Mouse (Mus musculus) ES-Bruce4 (cell line): ENCODE results near the gene Btla. TPM values are rescaled to one million over a fixed set of nuclear protein-coding genes. Genes with fewer than 3 reads are reported as not detected.
A peak's percentile ranks its signal among the peaks of the same experiment; 100 is the strongest.

ENCODE experiments used
- H3K27ac ChIP-seq: 2 replicates; pipeline ENCODE4 v1.5.1; 2012; ENCODE audit warnings: low read length, inconsistent platforms; ENCODE audit not compliant: insufficient read depth
- H3K27me3 ChIP-seq: 2 replicates; pipeline ENCODE4 v1.6.1; 2012; ENCODE audit warnings: mild to moderate bottlenecking, low read length, inconsistent platforms; ENCODE audit not compliant: control insufficient read depth, poor library complexity, insufficient read depth, severe bottlenecking
- H3K36me3 ChIP-seq: 2 replicates; pipeline ENCODE4 v1.6.1; 2012; ENCODE audit warnings: inconsistent platforms, mild to moderate bottlenecking, low read length, moderate library complexity; ENCODE audit not compliant: control insufficient read depth, poor library complexity, insufficient read depth, severe bottlenecking
- H3K4me1 ChIP-seq: one replicate; pipeline ENCODE4 v1.8.1; 2011; ENCODE audit warnings: low read length; ENCODE audit not compliant: control insufficient read depth, insufficient read depth
- H3K4me3 ChIP-seq: 2 replicates; pipeline ENCODE4 v1.5.1; 2011; ENCODE audit warnings: low read depth, mild to moderate bottlenecking, low read length
- H3K9ac ChIP-seq: 2 replicates; pipeline ENCODE4 v1.6.1; 2012; ENCODE audit warnings: low read depth, mild to moderate bottlenecking, inconsistent platforms; ENCODE audit not compliant: poor library complexity, severe bottlenecking
- H3K9me3 ChIP-seq: replicated peaks from 2 replicates; pipeline ENCODE4 v1.6.1; 2012; ENCODE audit warnings: mild to moderate bottlenecking, low read length, inconsistent platforms; ENCODE audit not compliant: control insufficient read depth, poor library complexity, insufficient read depth, severe bottlenecking
- CTCF ChIP-seq: IDR thresholded peaks from one replicate; pipeline ENCODE4 v1.8.1; 2011; ENCODE audit warnings: low read depth, low read length
- EP300 ChIP-seq: IDR thresholded peaks from 2 replicates; pipeline ENCODE4 v1.6.1; 2011; ENCODE audit warnings: low read depth, low read length; ENCODE audit not compliant: insufficient read depth
- POLR2A ChIP-seq: IDR thresholded peaks from one replicate; pipeline ENCODE4 v1.8.1; 2011; ENCODE audit warnings: low read length; ENCODE audit not compliant: insufficient read depth
- polyA plus RNA-seq: library from polyadenylated mRNA; stranded (reverse); fragments of >200 nt; gene quantifications from 2 replicates; pipeline ENCODE4 v1.2.4, GENCODE M21; 2011; ENCODE audit warnings: low read depth; ENCODE audit not compliant: missing spikeins, insufficient read depth, insufficient read length

The Btla gene
- not detected in 2 replicates for polyA plus RNA-seq

DNA sequence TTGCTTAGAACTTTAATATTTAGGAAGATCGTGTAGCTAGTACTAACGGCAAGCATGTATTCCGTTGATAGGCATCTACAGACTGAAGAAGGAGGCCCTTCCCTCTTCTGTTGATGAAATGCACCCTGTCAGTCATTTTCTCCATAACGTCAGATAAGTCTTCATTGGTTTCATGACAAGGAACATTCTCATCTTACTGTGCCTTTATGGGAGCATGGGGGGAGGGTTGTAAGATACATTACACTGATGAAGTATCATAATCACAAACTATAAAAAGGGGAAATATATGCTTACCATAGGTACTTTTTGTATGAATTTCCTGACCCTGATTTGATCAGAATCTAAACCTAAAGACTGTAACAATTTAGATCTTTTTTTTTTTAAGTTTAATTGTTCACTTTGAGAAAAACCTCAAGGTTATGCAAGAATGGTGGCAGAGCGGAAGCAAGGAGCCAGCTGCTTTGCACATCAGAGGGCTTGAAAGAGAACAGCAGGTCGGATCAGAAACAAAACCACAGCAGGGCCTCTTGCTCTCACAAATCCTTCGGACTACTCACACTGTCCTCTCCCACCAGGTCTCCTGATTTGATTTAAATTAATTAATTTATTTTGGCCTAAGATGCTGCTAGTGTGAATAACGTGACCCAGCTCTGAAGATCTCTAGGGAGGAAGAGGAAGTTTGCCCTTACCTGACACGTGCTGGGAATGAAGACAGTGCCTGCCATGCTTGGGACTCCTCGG, at the start of gene Btla:
Btla (plus strand) TSS at position 668 of the 741 bp plus-strand sequence.
- H3K27ac ChIP-seq: no peak within 1 kb of the TSS
- no peaks in the 10 kb centered on the region for H3K4me1 ChIP-seq
- H3K4me3 ChIP-seq: no peak within 1 kb of the TSS
- TF ChIP-seq EP300 (no peak), POLR2A (no peak), CTCF (no peak)
- H3K27me3 ChIP-seq: no peaks in the 10 kb centered on the region
- H3K9ac ChIP-seq: no peak within 1 kb of the TSS
- H3K36me3 ChIP-seq: no peaks in the 10 kb centered on the region
- no peaks in the 10 kb centered on the region for H3K9me3 ChIP-seq

GRCm38 (mm10) chr16:45178552-45178951, 45.6 kb upstream of the Btla start:
- Histone ChIP-seq H3K9ac (no peak overlapping the region), H3K27me3 (no peaks in the 10 kb centered on the region), H3K4me3 (no peak overlapping the region), H3K9me3 (no peaks in the 10 kb centered on the region), H3K27ac (no peak overlapping the region), H3K4me1 (no peaks in the 10 kb centered on the region), H3K36me3 (no peaks in the 10 kb centered on the region; the same call in 1 of the 2 replicates)
- TF ChIP-seq POLR2A (no peak), EP300 (no peak), CTCF (no peak)

DNA sequence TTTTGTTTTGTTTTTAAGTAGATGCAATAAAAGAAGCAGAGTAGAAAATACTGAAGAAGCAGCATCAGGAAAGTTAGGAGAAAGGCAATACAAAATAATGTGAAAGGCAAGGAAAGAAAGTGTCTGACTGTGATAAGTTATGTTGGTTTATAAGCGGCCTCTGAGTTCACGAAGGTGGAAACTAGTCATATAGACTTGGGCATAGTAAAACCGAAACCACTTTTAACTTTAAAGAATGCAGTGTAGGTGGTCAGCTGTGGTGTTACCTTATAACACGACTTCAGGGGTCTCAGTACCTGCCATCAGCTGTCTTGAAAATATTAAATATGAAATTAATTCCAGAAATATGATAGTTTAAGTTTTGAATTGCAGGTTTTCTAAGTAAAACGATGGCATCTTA, 42.3 kb upstream of the Btla start:
- TF ChIP-seq POLR2A: no peak
- TF ChIP-seq EP300: no peak
- TF ChIP-seq CTCF: no peak
- Histone ChIP-seq H3K27me3 (no peaks in the 10 kb centered on the region), H3K4me1 (no peaks in the 10 kb centered on the region), H3K9ac (no peak overlapping the region), H3K4me3 (no peak overlapping the region), H3K27ac (no peak overlapping the region), H3K9me3 (no peaks in the 10 kb centered on the region), H3K36me3 (no peaks in the 10 kb centered on the region; the same call in 1 of the 2 replicates)

DNA sequence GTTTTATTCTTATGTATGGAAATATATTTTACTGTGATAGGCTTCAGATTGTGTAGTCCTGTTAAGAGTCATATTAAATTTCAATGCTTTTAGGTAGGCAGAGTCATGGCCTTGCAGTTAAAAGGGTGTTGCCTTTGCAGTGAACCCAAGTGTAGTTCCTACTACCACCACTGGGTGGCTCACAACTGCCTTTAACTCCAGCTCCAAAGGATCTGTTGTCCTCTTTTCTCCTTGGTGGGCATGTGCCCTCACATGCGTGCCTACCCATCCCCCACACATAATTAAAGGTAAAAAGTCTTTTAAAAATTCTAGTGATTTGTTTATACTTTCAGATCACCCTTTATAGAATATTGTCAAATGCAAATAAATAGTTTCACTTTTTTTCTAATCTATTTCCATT, 31.5 kb upstream of the Btla start:
- Histone ChIP-seq H3K4me3 (no peak overlapping the region), H3K9me3 (no peaks in the 10 kb centered on the region), H3K27me3 (no peaks in the 10 kb centered on the region), H3K9ac (no peak overlapping the region), H3K27ac (no peak overlapping the region), H3K4me1 (no peaks in the 10 kb centered on the region), H3K36me3 (no peaks in the 10 kb centered on the region)
- TF ChIP-seq CTCF (peak; percentile 49), POLR2A (no peak)

GRCm38 (mm10) chr16:45196816-45197215, 27.3 kb upstream of the Btla start:
- H3K36me3 ChIP-seq: no peaks in the 10 kb centered on the region
- TF ChIP-seq POLR2A (no peak), CTCF (peak; percentile 1)
- no peak overlapping the region for H3K9ac ChIP-seq
- H3K27me3 ChIP-seq: no peaks in the 10 kb centered on the region
- H3K4me1 ChIP-seq: no peaks in the 10 kb centered on the region
- H3K9me3 ChIP-seq: no peaks in the 10 kb centered on the region
- H3K27ac ChIP-seq: no peak overlapping the region
- no peak overlapping the region for H3K4me3 ChIP-seq

GRCm38 (mm10) chr16:45201395-45201794, 22.7 kb upstream of the Btla start:
- Histone ChIP-seq H3K36me3 (no peaks in the 10 kb centered on the region), H3K4me1 (no peaks in the 10 kb centered on the region), H3K4me3 (no peak overlapping the region), H3K27ac (no peak overlapping the region), H3K9me3 (no peaks in the 10 kb centered on the region), H3K9ac (no peak overlapping the region), H3K27me3 (no peaks in the 10 kb centered on the region)
- no peak for TF ChIP-seq CTCF
- TF ChIP-seq EP300: no peak
- no peak for TF ChIP-seq POLR2A
